Mouse (Mus musculus) thymus, postnatal 25 days (tissue): ENCODE data around the gene Ppfia3.

Experiments used
- DNase-seq: peaks from one replicate; pipeline ENCODE4 v3.0.0; 2022

The Ppfia3 gene

GRCm38 (mm10) chr7:45308551-45309240 is 58.1 kb downstream of the Ppfia3 start:
- DNase-seq = peak; percentile 14

- DNase-seq = peak; percentile 43
Measured at GRCm38 (mm10) chr7:45305275-45305674, 61.5 kb downstream of the Ppfia3 start.

- no peak for DNase-seq
Measured at GRCm38 (mm10) chr7:45304869-45305268, 62.0 kb downstream of the Ppfia3 start.

- DNase-seq = no peak
Measured at GRCm38 (mm10) chr7:45302626-45303025, 64.2 kb downstream of the Ppfia3 start.

GRCm38 (mm10) chr7:45300270-45300669 is 66.5 kb downstream of the Ppfia3 start:
- peak; percentile 46 for DNase-seq

- peak; percentile 40 for DNase-seq
Measured at GRCm38 (mm10) chr7:45299752-45300151, 67.1 kb downstream of the Ppfia3 start.

GRCm38 (mm10) chr7:45297563-45297962 is 69.3 kb downstream of the Ppfia3 start:
- no peak for DNase-seq

- DNase-seq = no peak
Measured at GRCm38 (mm10) chr7:45296626-45297025, 70.2 kb downstream of the Ppfia3 start.
